Mouse (Mus musculus) layer of hippocampus, postnatal 14 days (tissue): Measurements from ENCODE around the gene Rps6ka4. TPM values are rescaled to one million over a fixed set of nuclear protein-coding genes. Genes with fewer than 3 reads are reported as not detected.

Experiments used
- DNase-seq, 2 experiments: peaks; one replicate each; pipeline ENCODE4 v3.0.0; 2021 to 2022; ENCODE audit warnings: low spot score in 2 of 2, mixed read lengths in 1 of 2
- total RNA-seq, 2 experiments: library from RNA; stranded (reverse); gene quantifications; 2 replicates each; pipeline ENCODE4 v1.2.3; 2021

Rps6ka4 gene
- total RNA-seq, 2 experiments from 2014 or later, result 27.9 to 30.6 TPM

GRCm38 (mm10) chr19:6852393-6853305, 12.2 kb upstream of the Rps6ka4 start:
- DNase-seq, result no peak

- DNase-seq, result no peak
These were observed 11.1 kb upstream of the Rps6ka4 start for GRCm38 (mm10) chr19:6851497-6851896.

DNA sequence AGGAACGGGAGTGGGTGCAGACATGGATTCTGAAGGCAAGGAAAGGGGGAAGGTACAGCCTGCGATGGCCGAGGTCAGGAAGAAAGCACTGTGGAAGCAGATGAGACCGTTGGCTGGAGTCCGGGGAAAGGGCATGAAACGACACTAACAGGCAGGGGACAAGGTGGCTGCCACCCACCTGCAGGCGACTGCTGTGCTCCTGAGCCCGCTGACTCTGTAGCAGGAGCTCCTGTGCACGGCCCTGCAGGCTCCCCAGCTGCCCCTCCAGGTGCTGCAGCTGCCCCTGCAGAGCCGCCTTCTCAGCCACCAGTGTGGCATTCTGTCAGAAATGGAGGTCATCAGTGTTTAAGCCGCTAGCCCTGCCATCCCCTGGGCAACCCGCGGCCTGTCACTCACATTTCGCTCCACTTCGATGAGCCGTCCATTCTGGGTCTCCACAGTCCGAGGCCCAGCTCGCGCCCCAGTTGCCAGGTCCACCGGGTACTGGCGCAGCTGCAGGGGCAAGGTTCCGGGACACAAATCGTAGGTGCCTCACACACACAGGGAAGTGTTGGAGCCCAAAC, 9.2 kb upstream of the Rps6ka4 start:
- no peak for DNase-seq

- no peak for DNase-seq
These were observed 7.5 kb upstream of the Rps6ka4 start for GRCm38 (mm10) chr19:6847841-6848517.

- DNase-seq, result no peak
These were observed 5.6 kb upstream of the Rps6ka4 start for GRCm38 (mm10) chr19:6846050-6846449.

DNA sequence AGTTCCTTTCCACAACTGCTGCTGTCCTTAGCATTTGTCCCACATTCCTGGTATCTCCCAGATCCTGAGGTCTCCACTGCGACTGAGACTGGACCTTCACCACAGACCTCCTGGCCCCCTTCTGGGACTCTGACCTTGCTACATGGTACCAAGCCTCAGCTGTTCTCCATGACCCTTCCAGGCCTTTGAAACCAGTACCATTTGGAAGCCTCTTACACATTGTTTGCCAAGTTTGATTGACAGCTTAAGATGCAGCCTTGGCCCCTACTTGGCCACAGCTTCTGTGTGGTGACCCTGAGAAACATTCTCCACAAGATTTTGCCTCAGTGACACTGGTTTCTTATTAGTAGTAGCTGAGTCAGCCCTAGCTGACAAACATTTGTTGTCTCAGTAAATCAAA, 1.9 kb upstream of the Rps6ka4 start:
- DNase-seq, result no peak

- DNase-seq, result no peak
These were observed 809 bp upstream of the Rps6ka4 start for GRCm38 (mm10) chr19:6841292-6841597.

DNA sequence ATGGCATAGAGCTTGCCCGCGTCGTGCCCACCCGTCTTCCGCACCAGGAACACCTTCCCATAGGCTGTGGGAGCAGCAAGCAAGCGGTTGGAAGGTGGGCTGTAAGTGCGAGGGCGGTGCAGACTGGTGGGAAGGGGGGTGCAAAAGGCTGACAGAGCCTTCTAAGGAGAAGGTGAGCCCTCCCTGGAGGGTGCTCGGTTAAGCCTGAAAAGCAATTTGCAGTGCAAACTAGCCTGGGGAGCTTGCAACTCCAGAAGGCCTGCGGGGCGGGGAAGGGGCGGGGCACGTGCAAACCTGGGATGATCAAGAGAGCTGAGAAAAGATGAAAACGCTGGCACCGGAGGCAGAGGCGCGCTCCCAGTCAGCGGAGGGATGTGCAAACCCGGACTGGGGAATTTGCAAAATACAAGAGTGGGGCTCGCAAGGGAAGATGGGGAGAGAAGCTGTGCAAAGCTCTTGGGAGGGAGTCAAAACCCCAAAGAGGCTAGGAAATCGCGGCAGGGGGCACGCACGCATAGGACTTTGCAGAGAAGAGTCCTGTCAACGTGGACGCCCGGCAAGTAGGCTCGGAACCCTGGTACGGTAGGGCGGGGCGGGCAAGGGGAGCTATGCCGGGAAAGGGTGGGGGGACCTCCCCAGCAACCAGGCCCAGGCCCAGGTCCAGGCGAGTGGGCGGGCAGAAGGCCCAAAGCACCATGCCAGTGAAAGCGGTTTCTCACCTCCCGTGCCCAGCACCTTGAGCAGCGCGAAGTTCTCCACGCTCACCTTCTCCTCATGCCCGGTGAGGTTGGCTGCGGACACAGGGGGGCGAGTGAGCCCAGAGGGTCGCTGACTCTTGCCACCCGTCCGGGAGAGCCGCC, 591 bp downstream of the Rps6ka4 start:
- peak in 1 of 2 experiments; percentile 48 for DNase-seq

DNA sequence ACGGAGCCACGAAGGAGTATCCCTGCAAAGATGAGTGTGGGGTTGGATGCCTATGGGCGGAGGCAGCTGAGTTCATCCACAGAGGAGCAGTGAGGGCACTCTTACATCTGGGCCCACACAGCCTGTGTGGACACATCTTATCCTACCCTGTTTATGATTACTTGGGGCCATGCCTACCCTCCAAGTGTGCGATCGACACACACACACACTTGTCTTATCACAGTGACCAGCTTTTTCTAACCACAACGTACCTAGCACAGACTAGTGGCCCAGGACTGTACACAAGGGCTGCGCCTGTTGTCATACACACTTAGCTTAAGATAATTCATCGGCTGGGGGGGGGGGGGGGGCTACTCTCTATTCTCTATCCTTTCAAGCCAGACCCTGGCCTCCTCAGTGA, 8.1 kb downstream of the Rps6ka4 start:
- DNase-seq, result no peak

DNA sequence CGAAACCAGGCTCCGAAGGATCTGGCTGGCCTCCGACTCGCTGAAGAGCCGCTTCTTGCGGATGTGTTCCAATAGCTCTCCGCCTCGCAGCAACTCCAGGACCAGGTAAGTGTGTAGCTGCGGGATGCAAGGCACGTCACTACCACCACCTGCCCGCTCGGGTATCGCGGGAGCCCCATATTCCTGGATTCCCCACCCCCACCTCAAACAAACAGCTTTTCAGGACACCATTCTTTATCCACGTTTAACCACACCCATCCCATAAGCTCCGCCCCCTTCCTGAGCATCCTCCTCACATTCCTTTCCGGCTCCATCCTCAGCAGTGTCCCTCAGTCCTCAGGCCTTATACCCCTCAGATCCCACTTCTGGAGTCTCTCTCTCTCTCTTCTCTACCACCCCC, 9.1 kb downstream of the Rps6ka4 start:
- DNase-seq, result no peak

GRCm38 (mm10) chr19:6830556-6831316, 9.7 kb downstream of the Rps6ka4 start:
- no peak for DNase-seq

DNA sequence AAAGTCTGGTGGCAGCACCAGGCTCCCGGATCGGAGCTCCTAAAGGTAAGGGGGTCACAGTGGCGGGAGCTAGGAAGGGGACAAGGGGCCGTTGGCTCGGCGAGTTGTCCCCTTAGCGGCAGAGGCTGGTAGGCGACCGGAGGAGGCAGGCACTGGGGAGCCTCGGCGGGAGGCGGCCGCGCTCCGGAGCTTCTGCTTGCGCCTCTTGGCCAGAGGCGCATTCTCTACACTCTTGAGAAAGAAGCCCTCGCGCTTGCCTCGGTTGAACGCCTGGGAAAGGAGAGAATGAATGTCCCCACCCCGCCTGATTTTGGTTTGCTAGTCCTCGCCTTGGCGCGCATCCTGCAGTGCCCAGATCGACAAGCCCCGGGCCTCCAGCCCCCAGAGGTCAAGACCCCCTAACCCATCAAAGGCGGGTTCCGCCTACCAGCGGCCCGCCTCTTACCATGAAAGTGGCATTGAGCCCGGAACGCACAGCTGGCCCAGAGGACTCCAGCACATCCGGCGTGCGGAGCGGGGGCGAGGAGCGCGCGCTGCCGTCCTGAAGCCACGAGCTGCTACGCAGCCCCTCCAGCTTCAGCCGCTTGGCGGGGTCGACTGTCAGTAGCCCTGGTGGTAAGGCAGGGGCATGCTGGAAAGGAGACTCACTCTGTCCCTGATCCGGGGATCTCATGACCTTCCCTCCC, 10.4 kb downstream of the Rps6ka4 start:
- no peak for DNase-seq

GRCm38 (mm10) chr19:6829069-6829468, 11.4 kb downstream of the Rps6ka4 start:
- no peak for DNase-seq

DNA sequence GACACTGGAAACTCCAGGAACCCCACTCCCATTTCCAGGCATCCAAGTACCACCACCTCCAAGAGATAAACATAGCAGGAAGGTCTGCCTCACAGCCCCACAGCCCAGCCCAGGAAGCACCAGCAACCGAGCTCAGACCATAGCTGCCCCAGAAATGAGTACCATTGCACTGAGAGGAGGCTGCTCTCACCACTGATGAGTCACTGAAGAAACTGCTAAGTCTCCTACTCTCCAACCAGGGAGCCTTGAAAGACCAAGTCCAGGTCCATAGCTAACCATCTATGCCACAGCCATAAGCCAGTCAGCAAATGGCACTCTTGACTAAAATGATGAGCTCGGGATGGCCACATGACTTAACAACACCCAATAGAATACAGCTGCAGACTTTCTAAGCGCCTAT, 13.8 kb downstream of the Rps6ka4 start:
- DNase-seq, result no peak

GRCm38 (mm10) chr19:6825384-6825783, 15.1 kb downstream of the Rps6ka4 start:
- no peak for DNase-seq

DNA sequence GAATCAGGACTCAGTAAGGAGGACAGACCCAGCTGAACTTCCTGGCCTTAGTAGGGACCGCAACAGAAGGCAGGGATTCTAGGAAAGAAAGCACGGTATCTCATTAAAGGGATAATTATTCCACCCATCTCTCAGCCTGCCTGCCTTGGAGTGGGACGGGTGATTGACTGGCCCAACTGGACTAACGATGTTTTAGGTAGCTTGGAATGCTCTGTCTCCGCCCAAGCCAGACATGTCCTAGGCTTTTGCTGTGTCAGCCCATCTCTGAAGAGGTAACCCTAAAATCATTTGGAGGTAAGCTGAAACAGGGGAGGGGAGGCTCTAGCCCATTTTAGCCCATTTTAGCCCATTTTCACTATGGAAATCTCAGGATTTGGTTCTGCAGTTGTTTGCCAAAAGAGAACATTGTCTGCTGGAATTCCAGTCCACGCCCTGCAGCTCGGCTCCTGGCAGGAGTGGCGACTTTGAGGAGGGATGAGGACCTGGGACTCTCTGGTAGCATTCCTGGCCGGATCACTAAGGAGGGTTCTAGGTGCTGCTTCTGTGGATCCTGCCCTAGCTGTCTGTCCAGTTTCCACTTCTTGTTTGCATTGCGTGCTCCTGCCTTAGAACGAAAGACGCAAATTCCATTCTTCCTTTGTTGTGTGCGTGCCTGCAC, 19.8 kb downstream of the Rps6ka4 start:
- DNase-seq, result no peak

DNA sequence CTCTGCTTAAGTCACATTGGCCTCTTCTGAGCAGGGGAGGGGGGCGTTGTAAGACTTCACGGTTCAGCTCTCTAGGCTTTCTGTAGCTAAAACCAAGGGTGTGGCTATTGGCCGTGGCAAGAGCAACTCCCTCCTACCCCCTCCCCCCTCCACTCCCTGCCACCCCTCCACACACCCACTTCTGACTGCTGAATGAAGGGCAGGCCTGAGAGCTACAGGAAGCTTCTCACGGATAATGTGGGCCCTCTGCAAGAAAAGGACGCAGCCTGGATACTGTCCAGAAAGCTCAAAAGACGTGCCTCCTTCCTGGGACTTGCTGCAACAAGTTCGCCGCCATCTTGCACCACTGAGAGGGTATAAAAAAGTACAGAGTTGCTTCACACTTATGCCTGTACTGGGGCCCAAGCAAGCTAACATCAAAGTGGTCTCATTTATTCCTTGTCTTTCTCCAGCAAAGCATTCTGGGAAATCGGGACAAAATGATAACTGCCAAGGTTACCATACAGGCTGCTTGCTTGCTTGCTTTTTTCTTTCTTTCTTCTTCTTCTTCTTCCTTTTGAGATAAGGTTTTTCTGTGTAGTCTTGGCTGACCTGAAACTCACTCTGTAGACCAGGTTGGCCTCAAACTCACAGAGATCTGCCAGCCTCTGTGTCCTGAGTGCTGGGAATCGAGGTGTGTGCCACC, 21.2 kb downstream of the Rps6ka4 start:
- DNase-seq, result no peak

GRCm38 (mm10) chr19:6814958-6815357, 25.5 kb downstream of the Rps6ka4 start:
- DNase-seq, result no peak

DNA sequence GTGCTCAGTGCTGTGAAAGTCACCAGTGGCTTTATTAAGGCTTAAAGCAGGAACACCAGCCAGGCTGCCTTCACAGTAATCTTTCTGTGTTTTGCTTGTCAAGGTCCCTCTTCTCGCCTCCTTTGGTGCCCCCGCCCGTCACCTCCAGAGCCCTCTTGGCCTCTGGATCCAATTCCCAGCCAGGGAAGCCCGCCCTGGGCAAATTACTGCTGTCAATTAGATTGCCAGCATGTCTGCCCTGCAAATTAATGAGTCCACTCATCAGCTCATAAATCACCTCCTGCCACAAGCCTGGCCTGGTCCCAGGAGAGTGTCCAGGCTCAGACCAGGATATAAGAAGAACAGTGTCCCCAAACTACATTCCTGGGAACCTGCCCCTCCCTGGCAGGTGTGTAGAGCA, 26.1 kb downstream of the Rps6ka4 start:
- no peak for DNase-seq
